Mouse (Mus musculus): Measurements from ENCODE around the gene Hvcn1.

The Hvcn1 gene

GRCm38 (mm10) chr5:122274785-122275184 is 68.2 kb downstream of the Hvcn1 start:
- DNase-seq, result peak; percentile 83 to 89

GRCm38 (mm10) chr5:122278946-122279345 is 72.3 kb downstream of the Hvcn1 start:
- no peak for DNase-seq

GRCm38 (mm10) chr5:122279799-122280421 is 73.3 kb downstream of the Hvcn1 start:
- no peak for DNase-seq

- no peak for DNase-seq
Observed at GRCm38 (mm10) chr5:122280422-122280826, 73.8 kb downstream of the Hvcn1 start.

GRCm38 (mm10) chr5:122280827-122281462 is 74.3 kb downstream of the Hvcn1 start:
- DNase-seq, result peak; percentile 40 to 53

GRCm38 (mm10) chr5:122283828-122284182 is 77.2 kb downstream of the Hvcn1 start:
- no peak for DNase-seq

- peak; percentile 92 to 93 for DNase-seq
Observed at GRCm38 (mm10) chr5:122284183-122285028, 77.8 kb downstream of the Hvcn1 start, which contains the start of gene Pptc7. Gene Pptc7, plus strand, starts transcription at chr5:122284365.

GRCm38 (mm10) chr5:122285029-122285766 is 78.6 kb downstream of the Hvcn1 start:
- DNase-seq, result peak in 1 of 2 experiments; percentile 17

GRCm38 (mm10) chr5:122285767-122286150 is 79.2 kb downstream of the Hvcn1 start:
- DNase-seq, result peak; percentile 29 to 40

- no peak for DNase-seq
Observed at GRCm38 (mm10) chr5:122286191-122286590, 79.6 kb downstream of the Hvcn1 start.

- DNase-seq, result no peak
Observed at GRCm38 (mm10) chr5:122287026-122287425, 80.4 kb downstream of the Hvcn1 start.

- DNase-seq, result no peak
Observed at GRCm38 (mm10) chr5:122288147-122288811, 81.7 kb downstream of the Hvcn1 start.

GRCm38 (mm10) chr5:122291149-122291548 is 84.5 kb downstream of the Hvcn1 start:
- DNase-seq, result no peak
